Mouse (Mus musculus): ENCODE results near the gene Ankrd28.
A peak's percentile ranks its signal among the peaks of the same experiment; 100 is the strongest.

Gene Ankrd28

DNA sequence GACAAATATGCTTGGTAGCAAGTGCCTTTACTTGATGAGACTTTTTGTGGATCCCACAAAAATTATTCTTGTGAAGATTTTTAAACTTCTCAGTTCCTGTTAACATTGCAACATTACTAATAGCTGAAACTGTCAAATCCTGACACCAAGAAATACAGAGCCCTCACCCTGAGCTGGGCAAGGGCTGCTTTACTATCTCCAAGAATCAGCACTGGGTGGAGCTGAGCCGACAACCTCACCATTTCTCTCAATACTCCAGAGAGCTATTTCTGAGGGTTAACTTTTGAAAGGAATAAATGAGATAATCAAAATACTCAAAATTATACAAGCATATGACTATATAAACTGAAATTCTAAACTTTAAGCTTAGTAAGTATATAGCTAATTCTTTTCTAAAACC, 121.1 kb downstream of the Ankrd28 start:
- no peak for DNase-seq

DNA sequence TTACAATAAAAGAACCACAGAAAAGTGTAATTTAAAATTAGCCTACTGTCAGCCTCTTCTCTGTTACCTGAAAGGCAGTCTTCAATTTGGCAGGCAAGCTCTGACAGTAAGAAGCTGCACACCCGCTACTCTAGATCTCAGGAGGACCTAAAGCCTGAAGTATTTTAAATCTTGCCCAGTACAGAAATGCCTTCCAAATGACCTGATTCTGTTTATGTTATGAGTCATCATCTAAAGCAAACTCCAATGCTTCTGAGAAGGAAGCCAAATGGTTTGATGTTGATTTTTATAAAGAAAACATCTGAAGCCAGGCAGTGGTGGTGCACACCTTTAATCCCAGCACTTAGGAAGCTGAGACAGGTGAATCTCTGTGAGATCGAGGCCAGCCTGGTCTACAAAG, 130.1 kb downstream of the Ankrd28 start:
- no peak for DNase-seq

DNA sequence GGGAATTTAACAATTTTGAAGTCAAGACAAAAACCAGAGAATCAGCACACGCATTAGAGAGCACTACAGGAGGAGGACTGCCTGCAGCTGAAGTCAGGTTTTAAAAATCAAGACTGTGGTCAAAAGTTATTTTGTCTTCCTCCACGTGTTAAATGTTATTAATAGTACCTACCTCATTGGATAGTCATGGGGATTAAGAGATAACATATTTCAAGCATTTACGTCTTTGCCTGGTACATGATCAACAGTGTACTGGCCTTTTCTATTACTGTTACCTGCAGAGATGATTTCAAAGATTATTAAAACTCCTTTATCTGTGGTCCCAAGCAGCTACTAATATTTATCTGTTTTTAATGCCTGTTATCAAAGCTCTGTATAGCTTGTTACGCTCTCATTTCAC, 132.7 kb downstream of the Ankrd28 start:
- DNase-seq, result no peak

DNA sequence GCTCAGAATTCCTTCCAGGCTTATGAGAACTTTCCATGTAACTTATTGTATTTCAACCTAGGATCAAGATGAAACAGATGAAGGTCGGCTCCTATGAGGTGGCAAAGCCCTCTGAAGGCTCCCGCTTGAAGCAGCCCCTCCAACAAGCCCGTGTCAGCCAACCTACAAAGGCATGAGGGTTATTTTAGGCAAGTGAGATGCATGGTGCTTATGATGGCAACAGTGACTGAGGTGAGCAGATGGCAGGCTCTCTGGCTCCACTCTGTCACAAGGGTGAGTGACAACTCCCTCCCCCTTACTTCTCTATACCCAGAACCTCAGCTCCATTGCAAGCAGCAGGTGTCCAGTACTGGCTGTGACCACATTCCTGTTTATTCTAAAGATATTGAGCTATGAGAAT, 133.1 kb downstream of the Ankrd28 start:
- DNase-seq, result peak; percentile 58 to 66

DNA sequence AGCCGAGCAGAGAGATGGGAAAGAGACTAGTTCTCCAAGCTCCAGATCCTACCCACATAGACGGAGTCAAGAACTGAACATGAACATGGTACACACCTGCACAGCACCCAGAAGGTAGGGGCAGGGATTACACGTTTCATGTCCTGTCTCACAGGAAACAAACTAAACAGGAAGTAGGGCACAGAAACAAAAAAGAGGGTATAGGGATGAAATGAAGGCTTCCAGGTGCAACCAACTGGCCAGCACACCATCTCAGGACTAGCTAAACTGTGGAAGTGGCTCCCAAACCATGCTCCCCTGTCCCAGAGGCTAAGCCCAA, 133.5 kb downstream of the Ankrd28 start:
- no peak for DNase-seq

DNA sequence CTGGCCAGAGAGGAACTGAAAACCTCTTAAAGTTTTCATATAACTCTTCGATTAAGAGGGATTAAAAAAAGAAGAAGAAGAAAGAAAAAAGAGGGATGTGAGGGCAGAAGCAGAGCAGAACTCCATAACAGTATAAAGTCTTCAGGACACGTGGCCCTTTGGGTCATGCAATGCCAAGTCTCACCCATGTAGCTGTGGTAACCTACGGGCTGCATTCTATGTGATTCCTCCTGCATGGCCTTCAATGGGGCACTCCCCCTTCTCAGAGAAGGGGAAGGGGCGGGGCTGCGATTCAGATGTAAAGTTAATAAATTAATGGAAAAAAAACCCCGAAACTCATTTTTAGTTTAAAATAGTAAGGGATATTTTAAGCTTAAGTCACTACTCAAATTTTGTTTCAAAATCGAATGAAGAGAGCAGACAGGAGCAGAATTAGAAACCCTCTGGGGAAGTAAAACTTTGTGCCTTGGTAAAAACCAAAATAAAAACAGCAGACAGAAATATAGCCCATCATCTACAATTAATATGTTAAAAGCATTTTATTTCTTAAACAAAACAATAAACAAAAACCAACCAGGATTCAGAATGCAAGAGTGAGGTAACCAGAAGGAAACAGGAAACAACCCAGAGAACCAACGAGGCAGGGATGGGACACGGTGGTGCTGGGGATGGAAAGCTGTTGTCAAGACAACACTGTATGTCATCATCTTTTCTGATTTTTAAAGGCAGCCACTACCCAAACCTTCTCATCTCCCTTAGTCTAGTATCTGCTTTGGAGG, 134.1 kb downstream of the Ankrd28 start:
- DNase-seq, result no peak

DNA sequence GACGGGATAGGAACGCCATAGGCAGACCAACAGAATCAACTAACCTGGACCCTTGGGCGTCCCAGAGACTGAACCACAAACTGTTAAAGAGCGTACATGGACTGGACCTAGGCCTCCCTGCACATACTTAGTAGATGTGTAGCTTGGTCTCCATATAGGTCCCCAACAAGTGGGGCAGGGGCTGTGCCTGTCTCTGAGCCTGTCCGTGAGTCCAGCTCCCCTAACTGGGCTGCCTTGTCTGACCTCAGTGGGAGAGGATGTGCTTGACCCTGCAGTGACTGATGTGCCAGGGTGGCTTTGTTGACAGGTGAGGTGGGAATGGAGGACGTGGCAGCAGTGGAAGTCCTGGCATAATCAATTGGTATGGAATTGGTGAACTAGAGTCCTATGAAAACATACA, 137.9 kb downstream of the Ankrd28 start:
- no peak for DNase-seq

DNA sequence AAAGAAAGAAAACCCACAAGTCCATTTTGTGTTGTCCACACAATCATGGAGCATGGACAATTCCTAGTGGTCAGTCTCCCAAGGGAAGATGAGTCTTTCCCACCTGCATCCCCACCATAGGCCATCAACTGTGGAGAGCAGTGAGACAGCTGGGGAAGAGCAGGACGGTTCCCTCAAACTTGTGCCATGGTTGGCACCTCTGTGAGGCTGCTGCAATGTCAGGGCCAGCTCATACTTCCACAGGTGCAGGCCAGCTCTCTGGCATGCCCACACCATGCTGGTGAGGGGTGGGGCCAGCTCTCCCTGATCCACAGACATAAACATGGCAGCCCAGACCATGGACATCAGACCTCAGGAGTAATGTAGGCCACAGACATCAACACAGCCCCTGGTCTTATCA, 144.2 kb downstream of the Ankrd28 start:
- DNase-seq, result no peak

DNA sequence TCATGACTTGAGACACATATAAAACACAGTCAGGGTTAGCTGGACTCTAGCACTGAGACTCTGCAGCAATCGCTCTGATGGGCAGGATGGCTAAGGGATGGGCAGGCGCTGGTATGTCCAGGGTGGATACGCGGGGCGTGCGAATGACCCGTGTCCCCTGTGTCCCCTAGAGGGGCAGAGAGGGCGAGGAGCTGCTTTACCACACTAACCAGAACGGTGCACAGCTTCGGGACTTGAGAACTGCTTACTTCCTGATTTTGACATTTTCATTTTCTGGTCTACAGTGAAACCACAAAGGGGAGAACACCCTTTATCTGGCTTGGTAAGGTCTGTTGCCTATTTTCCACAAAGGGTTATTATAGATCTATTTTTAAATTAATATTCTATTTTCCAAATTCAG, 144.8 kb downstream of the Ankrd28 start:
- DNase-seq, result no peak

DNA sequence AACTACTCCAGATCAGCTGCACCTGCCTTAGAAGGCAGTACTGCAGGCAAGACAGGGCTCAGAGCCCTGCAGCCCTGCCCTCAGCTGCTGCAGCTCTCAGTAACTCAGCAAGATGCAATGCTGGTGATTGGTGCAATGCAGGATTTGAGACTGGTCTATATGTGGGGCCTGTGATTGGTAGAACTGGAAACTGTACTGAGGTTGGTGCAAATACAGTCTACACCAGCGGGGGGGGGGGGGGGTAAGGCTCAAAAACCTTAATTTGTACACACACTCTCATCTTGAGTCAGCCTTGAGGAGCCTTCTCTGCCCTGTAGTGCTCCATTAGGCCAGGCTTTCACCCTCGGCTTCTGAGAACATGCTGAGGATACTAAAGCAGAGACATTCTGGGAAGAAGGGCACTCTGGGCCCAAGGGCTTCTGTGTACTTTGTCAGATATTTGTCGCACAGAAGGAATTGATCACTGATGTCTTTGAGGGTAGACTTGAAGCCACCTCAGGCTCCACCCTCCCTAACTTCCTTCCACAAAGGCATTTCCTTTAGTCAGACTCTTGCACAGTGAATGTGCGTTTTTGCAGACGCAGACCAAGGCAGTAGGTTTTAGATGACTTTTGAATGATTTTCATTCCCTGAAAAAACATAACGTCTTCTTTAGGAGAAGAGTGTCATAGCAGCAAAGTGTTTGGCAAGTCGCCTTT, 146.0 kb downstream of the Ankrd28 start:
- DNase-seq, result no peak

DNA sequence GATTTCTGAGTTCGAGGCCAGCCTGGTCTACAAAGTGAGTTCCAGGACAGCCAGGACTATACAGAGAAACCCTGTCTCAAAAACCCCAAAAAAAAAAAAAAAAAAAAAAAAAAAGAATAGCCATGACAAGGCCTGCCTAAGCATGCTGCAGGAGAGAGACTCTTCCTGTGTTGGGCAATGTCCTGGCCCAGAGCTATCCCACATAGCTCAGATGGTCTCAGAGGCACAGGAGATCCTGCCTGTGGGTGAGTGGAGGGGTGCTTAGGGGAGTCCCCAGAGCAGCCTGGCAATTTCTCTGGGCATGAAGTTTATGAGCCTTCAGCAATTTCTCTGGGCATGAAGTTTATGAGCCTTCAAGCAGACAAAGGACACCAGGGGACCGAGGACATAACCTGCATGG, 146.8 kb downstream of the Ankrd28 start:
- no peak for DNase-seq

DNA sequence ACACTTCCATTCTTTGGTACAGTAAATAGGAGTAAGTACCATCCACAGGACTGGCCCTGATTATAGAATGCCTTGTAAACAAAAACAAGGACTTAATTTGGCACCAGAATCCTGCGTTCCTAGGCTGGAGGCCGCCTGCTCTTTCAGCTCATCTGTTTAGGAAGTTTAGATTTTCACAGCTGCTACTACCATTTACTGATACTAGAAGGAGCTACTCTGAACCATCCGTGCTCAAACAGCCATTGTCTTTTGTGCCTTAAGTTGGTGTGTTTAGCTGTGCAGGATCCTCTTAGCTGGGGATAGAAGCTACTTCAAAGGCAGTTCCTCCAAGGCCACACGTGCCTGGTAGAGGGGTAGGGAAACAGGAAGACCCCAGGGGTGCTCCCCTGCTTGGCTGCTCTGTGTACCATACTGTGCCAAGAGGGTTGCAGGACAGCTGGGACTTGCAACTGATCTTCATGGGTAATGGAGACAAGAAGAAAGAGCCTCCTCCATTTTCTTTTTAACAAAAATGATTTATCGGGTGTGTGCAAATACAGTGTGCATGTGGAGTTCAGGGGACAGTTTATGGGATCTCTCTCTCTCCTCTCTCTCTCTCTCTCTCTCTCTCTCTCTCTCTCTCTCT, 148.4 kb downstream of the Ankrd28 start:
- no peak for DNase-seq

DNA sequence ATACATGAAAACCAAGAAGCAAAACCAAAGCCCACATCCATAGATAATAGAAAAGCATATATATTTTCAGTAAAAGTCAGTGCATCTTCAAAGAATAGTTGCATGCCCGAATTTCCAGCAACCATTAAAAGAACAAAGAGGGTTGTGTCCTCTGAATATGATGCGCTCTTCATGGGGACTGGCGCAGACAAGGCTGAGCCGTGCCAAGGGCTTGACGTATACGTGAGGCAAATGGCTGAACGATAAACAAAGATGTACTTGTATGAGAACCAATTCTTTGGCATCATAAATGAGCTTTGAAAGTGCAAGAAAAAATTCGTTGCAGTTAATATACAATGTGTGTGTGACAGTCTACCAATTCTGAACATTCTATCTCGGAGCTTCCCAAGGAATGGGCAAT, 149.2 kb downstream of the Ankrd28 start:
- no peak for DNase-seq

DNA sequence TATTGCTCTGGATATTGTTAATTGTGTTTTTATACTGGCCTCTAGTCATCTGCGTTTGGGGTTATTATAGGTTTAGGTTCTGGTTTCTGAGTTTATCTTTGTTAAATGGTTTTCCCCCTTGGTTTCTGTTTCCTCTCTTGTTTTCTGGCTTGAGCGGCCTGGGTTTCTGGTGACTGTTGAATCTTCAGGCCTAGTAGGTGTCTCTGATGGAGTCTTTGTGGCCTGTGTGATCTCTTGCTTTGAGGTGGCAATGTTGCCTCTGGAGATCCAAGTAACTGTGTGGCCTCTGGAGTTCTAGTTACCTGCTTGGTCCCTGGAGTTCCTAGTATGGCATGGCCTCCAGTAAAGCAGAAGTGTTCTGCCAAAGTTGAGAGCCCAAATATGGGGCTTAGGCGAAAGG, 149.8 kb downstream of the Ankrd28 start:
- DNase-seq, result no peak

DNA sequence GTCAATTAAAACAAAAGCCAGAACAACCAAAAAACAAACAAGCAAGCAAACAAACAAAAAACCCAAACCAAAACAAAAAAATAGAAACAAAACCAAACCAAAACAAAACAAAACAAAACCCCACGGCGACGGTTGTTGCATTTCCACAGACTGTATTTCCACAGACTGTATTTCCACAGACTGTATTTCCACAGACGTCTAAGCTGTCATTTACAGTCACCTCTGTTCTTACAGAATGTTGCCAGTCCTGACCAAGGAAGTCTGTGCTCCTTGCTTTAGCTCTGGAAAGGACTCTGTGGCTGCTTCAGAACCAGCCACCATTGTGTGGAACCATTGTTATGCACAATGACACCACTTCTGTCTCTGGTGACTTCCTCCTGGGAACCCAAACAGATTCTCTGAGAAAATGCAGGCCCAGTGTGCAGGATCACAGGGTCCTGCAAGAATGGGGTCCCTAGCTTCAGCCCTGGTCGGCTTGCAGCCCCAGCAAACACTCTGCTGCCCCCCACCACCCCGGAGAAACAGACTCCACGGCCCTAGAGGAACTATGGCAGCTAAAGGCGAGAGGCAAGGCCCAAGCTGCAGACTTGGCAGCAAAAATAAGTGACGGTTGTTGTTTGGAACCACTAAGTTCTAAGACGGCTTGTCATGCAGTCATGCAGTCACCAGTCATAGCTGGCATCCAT, 158.7 kb downstream of the Ankrd28 start:
- no peak for DNase-seq

DNA sequence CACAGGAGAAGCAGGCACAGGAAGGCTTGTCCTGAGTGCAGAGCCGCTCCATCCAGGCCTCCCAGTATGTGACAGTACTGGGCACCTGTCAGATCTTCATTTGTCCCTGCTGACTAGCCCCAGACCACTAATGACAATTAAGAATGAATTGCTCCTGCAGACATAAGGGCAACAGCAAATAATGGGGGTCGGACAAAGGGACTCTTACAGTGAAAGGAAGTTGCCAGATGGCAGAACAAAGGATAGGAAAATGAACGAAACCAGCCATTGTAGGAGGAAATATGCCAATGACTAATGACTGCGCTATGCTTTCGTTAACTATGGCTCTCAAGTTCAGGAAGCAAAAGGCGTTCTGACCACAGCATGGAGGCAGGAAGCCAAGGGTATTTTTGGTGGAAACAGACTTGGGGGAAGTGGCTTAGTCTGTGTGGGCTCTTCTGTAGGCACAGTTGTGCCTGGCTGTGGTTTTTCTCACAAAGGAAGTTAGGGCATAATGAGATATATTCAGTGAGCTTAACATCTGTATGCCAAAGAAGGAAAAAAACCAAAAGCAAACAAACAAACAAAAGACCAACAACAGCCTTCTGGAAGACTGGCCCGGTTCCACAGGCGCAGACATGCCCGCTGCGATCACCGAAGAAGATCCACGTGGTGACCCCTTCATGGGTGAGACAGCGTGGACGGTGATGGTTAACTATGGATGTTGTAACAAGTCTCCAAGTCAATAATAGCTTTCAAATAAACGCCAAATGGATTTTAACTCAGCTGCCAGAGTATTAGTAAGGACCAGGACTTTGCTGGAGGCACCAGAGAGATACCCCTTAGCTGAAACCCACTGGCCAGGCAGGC, 160.6 kb downstream of the Ankrd28 start:
- DNase-seq, result no peak

DNA sequence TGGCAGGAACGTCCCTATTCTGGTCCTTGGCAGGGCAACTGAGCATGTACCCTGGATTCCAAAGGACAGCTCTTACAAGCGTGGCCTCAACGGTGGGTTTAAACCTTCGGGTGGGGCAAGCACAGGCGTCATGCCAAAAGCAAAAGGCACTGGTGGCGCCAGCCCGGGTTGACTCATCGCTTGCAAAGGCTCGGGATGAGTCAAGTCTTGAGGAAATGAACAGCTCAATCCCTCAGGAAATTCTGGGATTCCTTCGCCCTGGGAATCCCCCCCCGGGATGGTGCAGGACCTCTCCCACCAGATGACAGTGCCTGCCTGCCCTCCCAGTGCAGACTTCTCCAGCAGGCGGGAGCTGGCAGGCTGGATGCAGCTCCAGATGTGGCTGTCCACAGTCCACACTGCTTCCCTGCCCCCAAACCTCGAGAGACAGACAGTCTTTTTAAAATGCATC, 161.3 kb downstream of the Ankrd28 start:
- DNase-seq, result peak; percentile 60 to 69

DNA sequence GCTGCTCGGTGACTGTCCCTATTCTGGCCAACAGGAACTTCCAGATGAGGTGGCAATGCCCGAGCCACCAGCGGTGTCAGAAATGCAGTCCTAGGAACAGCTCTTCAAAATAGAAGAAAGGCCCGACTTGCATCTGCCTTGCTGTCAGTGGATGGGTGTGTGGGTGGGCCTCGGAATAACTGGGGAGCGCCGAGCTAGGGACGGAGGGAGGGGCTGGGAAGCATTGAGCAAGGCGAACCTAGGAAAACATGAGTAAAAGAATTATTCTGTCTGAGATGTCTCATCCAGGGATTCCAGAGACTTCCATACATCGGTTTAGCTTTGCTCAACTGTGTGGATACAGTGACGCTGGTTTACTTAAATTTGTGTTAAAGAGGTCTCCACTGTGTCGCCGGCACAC, 162.1 kb downstream of the Ankrd28 start:
- DNase-seq, result no peak

DNA sequence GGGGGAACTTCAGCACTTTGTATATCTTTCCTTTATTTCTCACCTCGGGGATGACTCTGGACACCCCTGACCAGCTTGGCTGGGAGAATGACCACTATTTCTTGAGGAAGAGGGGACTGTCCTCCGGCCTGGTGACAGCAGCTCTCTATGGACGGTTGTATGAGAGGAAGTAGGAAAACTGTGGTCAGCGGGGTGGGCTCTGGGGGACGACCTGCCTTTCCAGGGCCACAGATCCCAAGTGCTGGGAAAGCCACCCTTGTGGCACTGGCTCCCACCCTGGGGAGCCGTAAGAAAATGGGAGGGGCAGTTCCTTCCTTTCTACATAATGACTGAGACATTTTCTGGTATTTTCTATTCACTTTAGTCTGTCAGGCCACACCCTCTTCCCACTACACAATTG, 162.7 kb downstream of the Ankrd28 start:
- no peak for DNase-seq

DNA sequence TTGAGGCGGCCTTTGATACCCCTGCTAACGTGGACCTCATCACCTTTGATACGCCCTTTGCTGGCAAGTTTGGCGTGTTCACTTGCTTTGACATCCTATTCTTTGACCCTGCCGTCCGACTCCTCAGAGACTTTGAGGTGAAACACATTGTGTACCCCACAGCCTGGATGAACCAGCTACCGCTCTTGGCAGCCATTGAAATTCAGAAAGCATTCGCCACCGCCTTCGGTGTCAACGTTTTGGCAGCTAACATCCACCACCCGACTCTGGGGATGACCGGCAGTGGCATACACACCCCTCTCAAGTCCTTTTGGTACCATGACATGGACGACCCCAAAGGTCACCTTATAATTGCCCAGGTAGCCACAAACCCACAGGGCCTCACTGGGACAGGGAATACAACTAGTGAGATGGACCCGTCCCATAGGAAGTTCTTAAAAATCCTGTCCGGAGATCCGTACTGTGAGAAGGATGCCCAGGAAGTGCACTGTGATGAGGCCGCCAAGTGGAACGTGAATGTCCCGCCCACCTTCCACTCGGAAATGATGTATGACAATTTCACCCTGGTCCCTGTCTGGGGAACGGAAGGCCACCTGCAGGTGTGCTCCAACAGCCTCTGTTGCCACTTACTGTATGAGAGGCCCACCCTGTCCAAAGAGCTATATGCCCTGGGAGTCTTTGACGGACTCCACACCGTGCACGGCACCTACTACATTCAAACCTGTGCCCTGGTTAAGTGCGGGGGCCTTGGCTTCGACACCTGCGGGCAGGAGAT, 163.3 kb downstream of the Ankrd28 start:
- DNase-seq, result no peak

DNA sequence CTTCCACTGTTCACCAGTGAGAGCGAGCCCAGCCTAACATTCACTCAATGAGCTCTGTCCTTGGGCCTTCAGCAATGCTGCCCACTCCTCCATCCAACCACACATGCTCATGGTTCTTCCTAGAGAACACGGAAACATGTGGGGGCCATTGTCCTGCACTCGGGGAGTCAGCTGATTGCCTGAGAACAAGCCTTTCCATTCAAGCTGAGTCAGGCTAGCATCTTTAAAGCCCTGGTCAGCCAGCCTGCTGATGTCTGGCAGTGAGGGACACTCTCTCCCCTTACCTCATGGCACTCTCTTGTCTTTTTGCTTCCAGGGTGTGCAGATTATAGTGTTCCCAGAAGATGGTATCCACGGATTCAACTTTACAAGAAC, 164.9 kb downstream of the Ankrd28 start:
- no peak for DNase-seq
